Mouse (Mus musculus): ENCODE data around the gene Fam49a.
"Not testable (repeated sequence)": the region's sequence is repeated elsewhere in the genome, so short reads cannot be mapped to it uniquely, and the experiment has no call there.

The Fam49a gene

DNA sequence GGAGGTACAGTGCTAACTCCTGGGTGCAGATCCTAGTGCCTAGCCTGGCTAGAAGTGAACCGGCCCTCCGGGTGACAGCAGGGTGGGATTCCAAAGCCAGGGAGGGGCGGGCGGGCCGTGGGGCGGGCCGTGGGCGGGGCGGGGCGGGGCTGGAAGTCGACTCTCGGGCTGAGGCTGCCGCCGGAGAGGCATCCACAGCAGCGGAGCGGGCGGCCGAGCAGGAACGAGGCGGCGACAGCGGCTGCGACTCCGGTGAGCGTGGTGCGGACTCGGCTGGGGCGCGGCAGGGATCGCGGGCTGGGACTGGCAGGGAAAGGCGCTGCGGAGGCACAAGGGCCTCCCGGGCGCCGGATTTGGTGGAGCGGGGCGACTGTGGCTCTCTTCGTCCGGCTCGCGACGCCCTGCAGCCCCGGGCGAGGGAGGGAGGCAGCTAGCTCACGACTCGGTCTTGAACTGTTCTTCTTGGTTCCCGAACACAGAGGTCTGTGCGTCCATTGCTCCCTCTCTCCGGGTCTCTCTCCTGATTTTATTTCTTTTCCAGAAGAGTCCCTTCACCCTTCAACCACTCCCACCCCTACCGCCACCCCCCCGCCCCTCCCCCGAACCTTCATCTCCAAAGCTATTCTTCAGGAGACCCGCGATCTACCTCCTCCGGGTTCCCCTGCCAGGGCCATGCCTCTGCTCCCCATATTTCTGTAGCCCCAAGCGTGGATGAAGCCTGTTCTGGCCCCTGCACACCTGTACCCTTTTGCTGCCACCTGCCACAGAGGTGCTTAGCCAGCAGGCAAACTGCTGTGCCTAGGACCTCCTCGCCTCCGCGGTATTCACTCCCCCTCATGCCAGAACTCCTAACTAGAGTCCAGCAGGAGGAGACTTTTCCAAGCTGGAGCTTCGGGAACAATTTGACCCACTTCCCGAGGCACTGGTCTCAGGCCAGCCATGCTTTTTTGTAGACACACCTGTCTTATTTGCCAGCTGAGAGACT, at the start of gene Fam49a:
Gene Fam49a, plus strand, starts transcription at position 153 of the 985 bp plus-strand sequence.
- DNase-seq (ENCODE audit: low spot score in 2 of 2): peak; percentile 50 to 77

DNA sequence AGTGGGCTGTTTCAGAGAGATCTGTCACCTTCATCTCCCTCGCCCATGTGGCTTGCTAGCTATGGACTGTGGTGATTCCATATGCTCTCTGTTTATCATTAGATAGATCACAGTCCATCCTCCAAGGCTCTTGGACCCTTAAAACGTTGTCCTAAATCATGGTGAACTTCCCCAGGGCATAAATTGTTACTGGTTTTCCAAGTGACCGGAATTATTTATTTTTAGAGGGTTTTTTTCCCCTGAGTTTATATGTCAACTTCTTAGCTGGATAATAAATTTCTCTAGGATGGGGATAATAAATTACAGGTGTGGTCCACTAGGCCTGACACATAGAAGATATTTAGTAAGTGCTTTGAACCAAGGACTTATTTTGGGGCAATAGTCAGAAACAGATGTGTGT, 48.4 kb upstream of the Fam49a start:
- no peak for DNase-seq (ENCODE audit: low spot score in 2 of 2)

DNA sequence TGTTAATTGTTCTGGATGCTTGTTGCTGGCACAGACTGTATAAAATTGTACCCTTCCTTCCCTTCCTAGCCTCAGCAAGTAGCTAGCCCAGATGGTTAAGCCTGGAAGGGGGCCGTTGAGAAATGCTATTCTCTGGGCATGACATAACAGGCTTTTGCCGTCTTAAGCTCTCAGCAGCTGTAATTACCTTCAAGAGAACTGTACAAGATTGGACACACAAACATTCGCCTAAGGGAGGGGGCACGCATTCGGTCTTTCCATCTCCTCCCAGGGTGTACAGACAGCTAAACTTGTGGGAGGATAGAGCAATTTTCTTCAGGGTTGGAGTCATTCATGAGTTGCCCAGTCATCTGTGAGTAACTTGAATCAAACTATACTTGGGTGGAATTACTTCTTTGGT, 43.0 kb upstream of the Fam49a start:
- no peak for DNase-seq (ENCODE audit: low spot score in 2 of 2)

DNA sequence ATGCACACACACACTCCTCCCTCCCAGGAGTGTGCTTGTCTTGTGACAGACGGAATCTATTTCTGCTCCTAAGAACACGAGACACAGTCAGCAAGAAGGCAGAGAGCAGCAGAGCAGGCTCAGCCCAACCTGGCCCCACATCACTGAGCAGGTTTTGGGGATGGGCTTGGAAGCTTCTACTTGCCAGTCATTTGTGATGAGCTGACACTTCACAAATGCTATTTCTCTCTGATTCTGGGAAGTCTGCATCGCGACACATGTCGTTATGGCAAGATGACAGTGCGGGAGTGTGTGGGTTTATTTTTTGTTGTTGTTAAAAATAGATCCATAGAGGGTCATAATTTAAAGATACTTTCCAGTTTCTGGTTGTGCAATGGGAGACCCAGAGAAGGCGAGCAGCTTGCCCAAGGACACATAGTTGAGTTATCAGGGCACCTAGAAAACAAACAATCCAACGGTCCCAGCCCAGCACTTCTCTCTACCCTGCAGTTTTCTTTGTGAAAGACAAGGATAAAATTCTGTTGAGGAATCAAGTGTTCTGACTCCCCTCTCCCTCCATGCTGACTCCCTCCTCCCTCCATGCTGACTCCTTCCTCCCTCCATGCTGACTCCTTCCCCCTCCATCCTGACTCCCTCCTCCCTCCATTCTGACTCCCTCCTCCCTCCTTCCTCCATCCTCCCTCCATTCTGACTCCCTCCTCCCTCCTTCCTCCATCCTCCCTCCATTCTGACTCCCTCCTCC, 41.0 kb upstream of the Fam49a start:
- no peak for DNase-seq (ENCODE audit: low spot score in 2 of 2)

DNA sequence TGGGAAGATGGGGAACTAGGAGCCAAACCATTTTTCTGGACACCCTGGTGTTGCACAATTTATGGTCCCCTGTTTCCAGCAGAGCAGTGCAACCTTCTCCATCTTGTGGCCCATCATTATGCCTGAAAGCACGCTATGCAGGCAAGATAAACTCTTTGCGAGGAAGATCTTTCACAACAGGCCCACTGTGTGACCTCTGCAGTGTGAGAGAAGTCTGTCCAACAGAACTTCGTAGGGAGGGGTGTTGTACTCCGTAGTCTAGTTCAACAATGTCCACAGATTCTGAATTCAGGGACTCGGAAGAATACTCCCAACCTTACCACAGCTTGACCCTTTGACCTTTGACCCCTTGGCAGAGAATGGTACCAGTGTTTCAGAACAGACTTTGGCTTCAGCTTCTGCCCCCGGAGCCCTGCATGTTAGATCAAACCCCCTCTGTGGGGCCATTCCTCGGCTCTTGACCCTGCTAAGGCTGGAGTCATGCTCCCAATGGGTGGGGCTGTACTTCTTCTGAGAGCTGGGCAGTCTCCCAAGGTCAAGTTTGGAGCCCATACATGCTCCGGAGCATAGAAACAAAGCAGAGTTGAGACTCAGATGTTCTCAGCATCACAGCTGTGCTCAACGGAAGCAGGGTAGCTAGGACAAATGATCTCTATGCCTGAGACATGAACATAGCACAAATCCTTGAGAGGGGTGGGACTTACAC, 39.2 kb upstream of the Fam49a start:
- no peak for DNase-seq (ENCODE audit: low spot score in 2 of 2)

DNA sequence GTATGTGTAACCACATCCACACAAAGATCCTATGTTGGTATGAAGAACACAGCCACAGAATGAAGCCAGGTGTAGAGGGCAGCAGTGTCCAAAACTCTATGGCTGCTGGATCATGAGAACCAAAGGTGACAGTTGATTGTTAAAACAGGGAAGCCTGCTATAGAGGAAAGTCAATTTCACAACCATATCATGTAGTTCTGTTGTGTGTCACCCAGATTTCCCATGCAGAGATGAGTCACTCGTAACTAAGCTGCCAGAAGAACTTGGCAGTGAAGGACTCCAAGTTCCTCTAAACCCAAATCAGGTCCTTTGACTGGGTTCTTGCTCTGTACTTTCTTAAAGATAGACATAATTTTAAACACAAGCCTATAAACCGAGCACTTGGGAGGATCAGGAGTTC, 38.6 kb upstream of the Fam49a start:
- no peak for DNase-seq (ENCODE audit: low spot score in 2 of 2)

DNA sequence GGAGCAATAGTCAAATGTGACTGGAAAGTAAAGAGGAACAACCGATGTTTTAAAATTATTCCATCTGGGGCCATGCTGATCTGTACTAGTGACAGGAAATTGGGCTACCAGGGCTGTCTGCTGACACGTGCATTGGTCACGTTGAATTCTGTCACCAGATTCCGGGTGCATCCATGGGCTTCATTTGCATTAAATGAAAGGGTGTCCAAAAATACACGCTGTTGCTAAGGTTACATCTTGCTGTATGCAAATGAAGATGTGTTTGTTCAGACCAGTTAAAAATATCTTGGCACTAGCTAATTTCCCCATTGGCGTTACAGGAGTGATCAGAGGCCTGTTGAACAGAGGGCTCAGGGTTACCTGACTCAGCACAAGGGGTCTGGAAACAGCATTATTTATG, 36.2 kb upstream of the Fam49a start:
- no peak for DNase-seq (ENCODE audit: low spot score in 2 of 2)

DNA sequence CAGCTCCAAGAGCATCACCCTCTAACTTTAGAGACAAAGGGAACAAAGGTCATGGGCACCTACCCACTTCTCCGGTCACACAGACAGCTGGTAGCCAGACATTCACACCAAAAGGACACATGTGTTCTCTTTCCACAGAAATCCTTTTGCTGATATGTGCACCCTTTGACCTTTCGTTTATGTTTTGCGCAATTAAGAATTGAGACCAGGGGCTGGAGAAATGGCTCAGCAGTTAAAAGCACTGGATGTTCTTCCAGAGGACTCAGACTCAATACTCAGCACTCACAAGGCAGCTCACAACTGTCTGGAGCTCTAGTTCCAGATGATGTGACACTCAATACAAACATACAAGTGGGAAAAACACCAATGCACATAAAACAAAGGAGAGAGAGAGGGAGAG, 34.3 kb upstream of the Fam49a start:
- no peak for DNase-seq (ENCODE audit: low spot score in 2 of 2)

DNA sequence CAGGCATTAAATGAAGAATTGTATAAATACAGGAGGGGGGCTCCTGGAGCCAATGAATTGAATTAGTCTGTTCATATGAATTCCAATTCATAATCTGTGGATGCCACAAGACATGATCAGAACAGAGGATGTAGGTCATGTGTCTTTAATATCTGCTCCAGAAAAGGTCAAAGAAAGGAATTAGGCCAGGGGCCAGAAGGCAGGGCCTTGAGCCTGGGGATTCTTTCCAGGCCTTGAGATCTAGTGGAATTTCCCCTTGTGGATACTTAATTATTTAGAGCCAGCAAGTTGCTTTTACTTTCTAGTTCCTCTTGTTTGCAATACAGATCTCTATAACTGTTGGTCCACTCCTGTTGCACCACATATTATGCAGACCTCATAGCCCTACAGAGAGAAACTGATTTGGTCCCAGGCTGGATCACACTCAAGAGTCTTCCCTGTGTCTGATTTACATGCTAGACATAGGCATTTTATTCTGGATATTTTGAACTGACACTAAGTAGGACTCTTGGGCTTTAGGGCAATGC, 31.8 kb upstream of the Fam49a start:
- DNase-seq (ENCODE audit: low spot score in 2 of 2): no peak

DNA sequence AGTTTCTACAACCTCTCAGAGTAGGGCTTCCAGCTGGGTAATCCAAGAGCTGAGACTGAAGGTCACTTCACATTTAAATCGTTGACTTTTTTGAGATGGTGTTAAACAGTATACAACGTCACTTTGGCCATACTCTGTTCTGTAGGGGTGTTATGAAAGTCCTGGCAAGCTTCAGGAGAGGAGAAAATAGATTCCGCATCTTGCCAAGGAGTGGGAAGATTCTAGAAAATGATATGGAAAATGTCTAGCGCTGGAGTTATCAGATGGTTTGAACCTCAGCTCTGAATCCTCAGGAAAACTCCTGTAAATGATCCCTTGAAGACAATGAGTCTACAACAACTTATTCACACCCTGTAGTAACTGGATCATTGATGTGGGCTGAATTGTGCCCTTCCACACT, 29.8 kb upstream of the Fam49a start:
- no peak for DNase-seq (ENCODE audit: low spot score in 2 of 2)

DNA sequence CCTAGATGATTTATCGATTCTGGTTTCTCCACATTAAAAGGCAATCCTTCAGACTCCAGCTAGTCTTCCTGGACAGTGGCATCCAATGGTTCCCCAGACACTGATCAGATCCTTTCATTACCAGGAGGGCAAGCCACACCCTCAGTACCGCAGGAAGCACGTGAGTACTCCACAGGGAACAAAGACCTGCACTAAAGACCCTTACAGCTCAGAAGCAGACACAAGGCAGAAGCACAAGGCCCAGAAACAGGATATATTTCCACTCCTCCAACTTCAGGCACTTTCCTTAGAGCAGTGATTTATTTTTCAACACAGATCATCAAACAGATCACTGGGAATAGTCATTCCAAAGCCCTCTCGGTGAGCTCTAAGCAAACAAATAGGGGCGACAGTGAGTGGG, 25.0 kb upstream of the Fam49a start:
- no peak for DNase-seq (ENCODE audit: low spot score in 2 of 2)

DNA sequence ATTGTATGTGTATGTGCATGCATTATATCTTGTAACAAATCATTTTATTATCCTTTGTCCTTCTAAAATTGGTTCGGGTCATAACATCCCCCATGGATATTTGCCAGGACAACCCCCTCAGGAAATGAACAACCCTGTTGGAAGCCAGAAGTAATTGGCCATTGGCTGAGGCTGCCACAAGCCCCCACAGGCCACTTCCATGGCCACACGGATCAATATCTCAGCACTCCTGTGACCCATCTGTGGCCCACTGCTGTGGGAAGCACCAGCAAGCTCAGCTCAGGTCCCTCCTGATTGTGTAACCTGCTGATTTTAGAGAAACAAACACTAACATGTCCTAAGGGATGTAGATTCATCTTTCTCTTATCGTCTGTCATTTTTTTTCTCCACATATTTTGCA, 22.4 kb upstream of the Fam49a start:
- DNase-seq (ENCODE audit: low spot score in 2 of 2): no peak

DNA sequence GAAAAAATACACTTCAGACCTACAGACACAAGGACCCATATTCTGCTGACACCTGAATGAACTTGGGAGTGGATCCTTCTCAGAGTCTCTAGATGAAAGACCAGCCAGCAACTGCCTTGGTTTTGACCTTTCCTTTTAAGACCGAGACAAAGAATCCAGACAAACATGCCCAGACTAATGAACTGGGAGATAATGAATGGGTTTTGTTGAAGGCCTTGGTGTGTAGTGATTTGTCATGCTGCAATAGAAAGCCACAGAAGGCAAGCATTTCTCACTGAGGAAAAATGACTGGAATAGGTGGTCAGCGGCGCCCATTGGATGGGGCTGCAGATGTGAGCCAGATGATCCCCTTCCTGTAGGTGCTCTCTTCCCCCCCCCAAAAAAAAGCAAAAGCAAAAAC, 18.8 kb upstream of the Fam49a start:
- DNase-seq (ENCODE audit: low spot score in 2 of 2): no peak

DNA sequence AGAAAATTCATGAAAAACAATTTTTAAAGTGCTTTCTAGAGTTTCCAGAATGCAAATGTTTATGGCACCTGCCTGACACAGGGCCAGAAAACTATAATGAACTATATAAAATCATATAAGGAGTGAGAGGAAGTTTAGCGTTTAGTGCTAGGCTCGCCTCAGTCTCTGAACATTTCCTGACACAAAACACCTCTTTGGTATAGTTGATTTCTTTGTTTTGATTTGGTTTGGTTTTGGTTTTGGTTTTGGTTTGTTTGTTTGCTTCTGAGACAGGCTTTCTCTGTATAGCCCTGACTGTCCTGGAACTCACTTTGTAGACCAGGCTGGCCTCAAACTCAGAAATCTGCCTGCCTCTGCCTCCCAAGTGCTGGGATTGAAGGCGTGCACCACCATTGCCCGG, 14.9 kb upstream of the Fam49a start:
- DNase-seq (ENCODE audit: low spot score in 2 of 2): not testable (repeated sequence)

DNA sequence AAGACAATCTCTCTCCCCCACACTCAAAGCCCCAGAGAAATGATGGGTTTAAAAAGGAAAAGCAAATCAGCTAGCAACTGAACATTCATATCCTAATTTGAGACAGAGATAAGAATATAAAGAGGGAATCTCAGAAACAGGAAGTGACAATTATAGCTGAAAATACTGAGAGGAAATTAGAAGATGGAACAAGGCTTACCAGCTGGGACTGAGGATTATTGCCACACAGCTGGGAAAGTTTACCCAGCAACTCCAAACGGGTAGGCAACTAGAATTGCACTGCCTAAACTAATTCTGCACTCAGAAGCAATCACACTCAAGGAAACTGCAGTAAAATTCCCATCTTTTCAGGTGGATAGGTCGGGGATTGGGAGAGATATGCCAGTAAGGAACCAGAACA, 12.4 kb upstream of the Fam49a start:
- no peak for DNase-seq (ENCODE audit: low spot score in 2 of 2)

DNA sequence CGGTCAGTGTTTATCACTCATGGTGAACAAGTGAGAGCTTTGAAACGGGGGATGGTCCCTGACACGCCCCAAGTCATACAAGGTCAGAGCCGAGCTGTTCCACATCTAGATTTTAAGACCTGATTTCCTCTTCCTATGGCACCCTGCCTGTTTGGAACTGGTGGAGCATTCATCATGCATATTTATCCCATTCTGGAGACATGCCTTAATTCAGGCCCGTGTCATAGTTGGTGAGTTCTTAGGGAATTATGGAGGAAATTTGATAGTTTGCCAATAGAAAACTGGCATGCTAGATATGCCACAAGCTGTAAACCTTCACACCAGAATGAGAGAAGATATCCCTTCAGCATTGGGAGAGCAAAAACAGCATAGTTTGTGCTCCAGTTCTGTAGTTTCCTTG, 8.4 kb upstream of the Fam49a start:
- no peak for DNase-seq (ENCODE audit: low spot score in 2 of 2)

DNA sequence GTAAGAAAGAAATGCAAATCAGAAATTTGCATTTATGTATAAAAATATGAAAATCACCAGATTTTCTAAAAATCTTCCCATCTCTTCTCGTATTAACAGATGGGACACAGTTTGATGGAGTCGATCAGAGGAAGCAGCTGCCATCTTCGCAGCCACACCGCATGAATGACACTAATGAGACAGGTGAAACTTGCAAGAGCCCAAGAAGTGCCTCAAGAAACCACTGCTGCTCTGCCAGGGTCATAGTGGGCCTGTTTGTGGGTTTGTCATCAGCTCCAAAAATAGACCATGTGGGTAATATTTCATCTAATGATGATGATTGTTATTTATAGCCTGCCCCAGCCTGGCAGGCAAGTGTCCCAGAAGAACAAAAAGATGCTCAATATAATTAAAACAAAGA, 7.8 kb upstream of the Fam49a start:
- no peak for DNase-seq (ENCODE audit: low spot score in 2 of 2)

DNA sequence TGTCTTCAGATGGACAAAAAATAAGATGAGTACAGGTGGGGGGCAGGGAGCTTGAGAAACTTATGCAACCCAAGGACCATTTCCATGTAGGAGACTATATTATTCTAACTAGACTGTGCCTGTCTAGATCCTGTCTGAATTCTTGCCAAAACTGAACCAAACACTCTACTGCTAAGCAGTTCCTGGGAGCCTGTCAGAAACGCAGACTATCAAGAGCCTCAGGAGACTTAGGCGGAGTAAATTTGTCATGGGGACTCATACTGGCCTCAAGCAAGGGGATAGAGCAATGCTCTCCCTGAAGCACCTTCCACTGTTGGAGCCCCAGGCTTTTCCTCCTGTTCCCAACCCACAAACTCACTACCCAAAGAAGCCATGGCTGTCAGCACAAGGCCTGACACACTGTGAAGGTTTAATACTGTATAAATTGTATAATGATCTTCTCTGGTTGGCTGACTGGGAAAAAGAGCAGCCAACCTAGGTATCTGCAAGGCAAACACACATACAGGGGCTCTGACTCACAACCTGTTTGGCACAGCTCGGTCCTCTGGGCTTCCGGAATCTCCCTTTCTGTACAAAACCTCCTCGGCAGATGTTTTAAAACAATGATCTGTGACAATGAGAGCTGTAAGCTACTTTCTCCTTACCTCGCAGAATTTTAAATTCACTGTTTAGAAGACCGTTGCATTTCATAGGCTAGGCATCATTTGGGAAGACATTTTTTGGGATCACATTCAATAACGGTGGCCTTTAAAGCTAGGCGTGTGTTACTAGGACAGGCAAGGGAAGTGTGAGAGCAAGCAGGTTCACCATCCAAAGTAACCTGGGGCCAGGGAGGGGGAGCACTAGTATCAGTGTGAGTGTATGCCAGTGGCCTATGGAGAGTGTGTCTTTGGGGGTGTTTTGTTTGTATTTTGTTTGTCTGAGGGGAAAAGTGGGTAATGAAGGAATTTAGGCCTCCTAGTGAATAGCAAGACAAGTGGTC, 669 bp upstream of the Fam49a start:
- no peak for DNase-seq (ENCODE audit: low spot score in 2 of 2)

DNA sequence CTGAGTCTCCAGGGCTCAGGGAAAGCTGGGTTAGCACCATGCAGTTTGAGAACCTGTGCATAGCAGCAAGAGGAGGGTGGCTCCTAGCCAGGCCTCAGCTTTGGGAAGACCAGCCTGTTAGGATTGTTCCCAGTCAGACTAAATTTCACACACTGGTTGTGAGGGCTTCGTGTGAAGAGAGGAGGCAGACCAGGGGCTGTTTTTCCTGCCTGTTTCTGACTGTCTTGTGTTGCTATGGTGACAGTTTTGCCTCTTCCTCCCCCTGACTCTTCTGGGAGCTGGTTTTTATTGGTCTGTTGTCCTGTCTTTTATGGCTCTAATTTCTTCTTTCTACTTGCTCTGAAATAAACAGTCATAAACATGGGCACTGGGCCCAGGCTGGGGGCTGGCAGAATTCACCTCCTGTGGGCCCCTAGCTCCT, 1.4 kb downstream of the Fam49a start:
- DNase-seq (ENCODE audit: low spot score in 2 of 2): no peak

DNA sequence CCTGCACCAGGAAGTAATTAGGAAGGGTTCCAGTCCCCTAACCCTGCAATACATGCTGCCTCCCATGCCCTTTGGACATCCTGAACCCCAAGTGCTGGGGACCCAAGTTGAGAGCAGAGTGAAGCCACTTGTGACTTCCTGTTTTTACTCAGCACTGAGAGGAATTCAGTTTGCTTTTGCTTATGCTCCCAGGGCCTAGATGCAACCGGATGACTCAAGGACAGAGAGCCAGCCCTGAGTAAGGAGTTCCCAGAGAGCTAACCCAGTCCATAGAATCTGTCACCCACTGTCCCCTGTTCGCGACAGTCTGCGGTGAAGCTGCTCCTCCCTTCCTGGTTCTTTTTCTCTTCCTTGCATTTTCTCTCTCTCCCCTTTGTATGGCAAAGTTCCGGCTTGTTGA, 2.2 kb downstream of the Fam49a start:
- no peak for DNase-seq (ENCODE audit: low spot score in 2 of 2)

DNA sequence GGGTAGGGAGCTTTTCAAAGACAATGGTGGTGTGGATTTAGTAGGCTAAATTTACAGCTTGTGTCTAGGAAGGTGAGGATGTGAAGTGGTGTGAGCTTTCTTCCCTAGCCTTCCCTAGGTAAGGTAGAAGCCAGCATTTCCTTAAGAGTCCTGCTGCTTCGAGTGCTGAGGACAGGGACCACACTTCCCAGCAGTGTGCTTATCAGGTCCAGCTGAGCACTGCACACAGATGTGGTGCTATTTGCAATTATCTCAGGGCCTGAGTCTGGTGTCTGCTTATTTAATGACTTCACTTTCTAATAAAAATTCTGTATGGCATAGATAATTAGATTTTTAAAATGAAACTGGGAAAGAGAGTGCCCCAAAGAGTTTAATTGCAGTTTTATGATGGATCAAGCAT, 4.6 kb downstream of the Fam49a start:
- no peak for DNase-seq (ENCODE audit: low spot score in 2 of 2)
